Mouse (Mus musculus): Measurements from ENCODE around the gene Pde7b. TPM values are rescaled to one million over a fixed set of nuclear protein-coding genes. Genes with fewer than 3 reads are reported as not detected.

Gene Pde7b
- polyA plus RNA-seq, 1 experiment from 2014 or later: 2.3 TPM

- Histone ChIP-seq H3K4me2 (replicated peaks; ENCODE audit: low read depth) (no peak overlapping the region), H3K9me3 (ENCODE audit: control insufficient read depth, low read length) (no peaks in the 10 kb centered on the region), H3K4me3 (ENCODE audit: low read depth, low read length) (no peak overlapping the region), H3K36me3 (ENCODE audit: control insufficient read depth, insufficient read depth, low read length) (no peaks in the 10 kb centered on the region), H3K27ac (replicated peaks) (no peak overlapping the region), H3K4me1 (replicated peaks; ENCODE audit: control insufficient read depth, insufficient read depth) (no peaks in the 10 kb centered on the region), H3K27me3 (ENCODE audit: control insufficient read depth, insufficient read depth, low read length) (no peaks in the 10 kb centered on the region), H3K9ac (ENCODE audit: low read length) (no peak overlapping the region)
- TF ChIP-seq CTCF (IDR thresholded peaks at IDR 0.05; ENCODE audit: low read depth) (no peak), EP300 (optimal IDR thresholded peaks at IDR 0.05) (no peak)
- DNase-seq (ENCODE audit: low spot score) (no peak), ATAC-seq (ENCODE audit: low FRiP score, low TSS enrichment) (no peak)
- 57% methylated on average over 4 of the region's 4 CpGs for WGBS
These were observed 56.3 kb downstream of the Pde7b start for GRCm38 (mm10) chr10:20668577-20668976.

GRCm38 (mm10) chr10:20666655-20667054 lies 58.2 kb downstream of the Pde7b start:
- Histone ChIP-seq H3K27ac (replicated peaks) (no peak overlapping the region), H3K9ac (ENCODE audit: low read length) (no peak overlapping the region), H3K36me3 (ENCODE audit: control insufficient read depth, insufficient read depth, low read length) (no peaks in the 10 kb centered on the region), H3K4me2 (replicated peaks; ENCODE audit: low read depth) (no peak overlapping the region), H3K4me3 (ENCODE audit: low read depth, low read length) (no peak overlapping the region), H3K27me3 (ENCODE audit: control insufficient read depth, insufficient read depth, low read length) (no peaks in the 10 kb centered on the region), H3K4me1 (replicated peaks; ENCODE audit: control insufficient read depth, insufficient read depth) (no peaks in the 10 kb centered on the region), H3K9me3 (ENCODE audit: control insufficient read depth, low read length) (no peaks in the 10 kb centered on the region)
- 51% methylated on average over 2 of the region's 2 CpGs for WGBS
- no peak for DNase-seq (ENCODE audit: low spot score)
- ATAC-seq (ENCODE audit: low FRiP score, low TSS enrichment): no peak
- TF ChIP-seq CTCF (IDR thresholded peaks at IDR 0.05; ENCODE audit: low read depth) (no peak), EP300 (optimal IDR thresholded peaks at IDR 0.05) (no peak)

GRCm38 (mm10) chr10:20662951-20663350 lies 61.9 kb downstream of the Pde7b start:
- WGBS: 62% methylated on average over 7 of the region's 7 CpGs
- Histone ChIP-seq H3K4me2 (replicated peaks; ENCODE audit: low read depth) (no peak overlapping the region), H3K36me3 (ENCODE audit: control insufficient read depth, insufficient read depth, low read length) (no peaks in the 10 kb centered on the region), H3K4me1 (replicated peaks; ENCODE audit: control insufficient read depth, insufficient read depth) (no peaks in the 10 kb centered on the region), H3K27ac (replicated peaks) (no peak overlapping the region), H3K4me3 (ENCODE audit: low read depth, low read length) (no peak overlapping the region), H3K9me3 (ENCODE audit: control insufficient read depth, low read length) (no peaks in the 10 kb centered on the region), H3K9ac (ENCODE audit: low read length) (no peak overlapping the region), H3K27me3 (ENCODE audit: control insufficient read depth, insufficient read depth, low read length) (no peaks in the 10 kb centered on the region)
- no peak for DNase-seq (ENCODE audit: low spot score)
- no peak for ATAC-seq (ENCODE audit: low FRiP score, low TSS enrichment)
- TF ChIP-seq EP300 (optimal IDR thresholded peaks at IDR 0.05): no peak
- TF ChIP-seq CTCF (IDR thresholded peaks at IDR 0.05; ENCODE audit: low read depth): no peak

- no peak overlapping the region for H3K9ac ChIP-seq (ENCODE audit: low read length)
- peaks cover 2% of the 10 kb centered on the region; the same call in 1 of the 2 replicates for H3K4me1 ChIP-seq (replicated peaks; ENCODE audit: control insufficient read depth, insufficient read depth)
- ATAC-seq (ENCODE audit: low FRiP score, low TSS enrichment) (no peak), DNase-seq (ENCODE audit: low spot score) (no peak)
- WGBS: 84% methylated on average over 5 of the region's 5 CpGs
- TF ChIP-seq EP300 (optimal IDR thresholded peaks at IDR 0.05) (no peak), CTCF (IDR thresholded peaks at IDR 0.05; ENCODE audit: low read depth) (no peak)
- H3K27me3 ChIP-seq (ENCODE audit: control insufficient read depth, insufficient read depth, low read length): no peaks in the 10 kb centered on the region
- no peak overlapping the region for H3K4me2 ChIP-seq (replicated peaks; ENCODE audit: low read depth)
- H3K9me3 ChIP-seq (ENCODE audit: control insufficient read depth, low read length): no peaks in the 10 kb centered on the region
- H3K4me3 ChIP-seq (ENCODE audit: low read depth, low read length): no peak overlapping the region
- H3K27ac ChIP-seq (replicated peaks): no peak overlapping the region
- no peaks in the 10 kb centered on the region for H3K36me3 ChIP-seq (ENCODE audit: control insufficient read depth, insufficient read depth, low read length)
These were observed 63.2 kb downstream of the Pde7b start for GRCm38 (mm10) chr10:20661684-20662083.

DNA sequence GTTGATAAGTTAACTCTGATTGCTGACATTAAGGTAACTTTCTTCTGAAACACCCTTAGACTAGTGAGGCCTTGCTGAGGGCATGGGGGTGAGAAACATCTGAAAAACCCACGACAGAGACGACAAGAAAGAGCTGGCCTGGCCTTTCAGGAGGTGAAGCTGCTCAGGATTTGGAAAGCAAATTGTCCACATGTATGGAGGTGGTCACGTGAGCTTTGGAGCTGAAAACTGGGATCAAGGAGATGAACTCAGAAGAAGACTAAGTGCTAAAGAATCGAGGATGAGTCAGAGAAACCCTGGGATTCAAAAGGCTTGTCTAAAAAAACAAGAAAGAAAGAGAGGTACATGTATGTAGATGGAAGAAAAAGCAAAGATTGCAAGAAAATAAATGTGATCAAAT lies 65.2 kb downstream of the Pde7b start:
- DNase-seq (ENCODE audit: low spot score) (no peak), ATAC-seq (ENCODE audit: low FRiP score, low TSS enrichment) (no peak)
- Histone ChIP-seq H3K27ac (replicated peaks) (no peak overlapping the region), H3K4me3 (ENCODE audit: low read depth, low read length) (no peak overlapping the region), H3K4me1 (replicated peaks; ENCODE audit: control insufficient read depth, insufficient read depth) (peaks cover 2% of the 10 kb centered on the region; the same call in 1 of the 2 replicates), H3K36me3 (ENCODE audit: control insufficient read depth, insufficient read depth, low read length) (no peaks in the 10 kb centered on the region), H3K9ac (ENCODE audit: low read length) (no peak overlapping the region), H3K9me3 (ENCODE audit: control insufficient read depth, low read length) (no peaks in the 10 kb centered on the region), H3K4me2 (replicated peaks; ENCODE audit: low read depth) (no peak overlapping the region), H3K27me3 (ENCODE audit: control insufficient read depth, insufficient read depth, low read length) (no peaks in the 10 kb centered on the region)
- TF ChIP-seq CTCF (IDR thresholded peaks at IDR 0.05; ENCODE audit: low read depth) (no peak), EP300 (optimal IDR thresholded peaks at IDR 0.05) (no peak)
- 70% methylated on average over 4 of the region's 4 CpGs for WGBS

GRCm38 (mm10) chr10:20659268-20659667 lies 65.6 kb downstream of the Pde7b start:
- TF ChIP-seq CTCF (IDR thresholded peaks at IDR 0.05; ENCODE audit: low read depth): no peak
- Histone ChIP-seq H3K4me1 (replicated peaks; ENCODE audit: control insufficient read depth, insufficient read depth) (peaks cover 2% of the 10 kb centered on the region; the same call in 1 of the 2 replicates), H3K36me3 (ENCODE audit: control insufficient read depth, insufficient read depth, low read length) (no peaks in the 10 kb centered on the region), H3K4me3 (ENCODE audit: low read depth, low read length) (no peak overlapping the region), H3K9ac (ENCODE audit: low read length) (no peak overlapping the region), H3K4me2 (replicated peaks; ENCODE audit: low read depth) (no peak overlapping the region), H3K9me3 (ENCODE audit: control insufficient read depth, low read length) (no peaks in the 10 kb centered on the region), H3K27ac (replicated peaks) (no peak overlapping the region), H3K27me3 (ENCODE audit: control insufficient read depth, insufficient read depth, low read length) (no peaks in the 10 kb centered on the region)
- ATAC-seq (ENCODE audit: low FRiP score, low TSS enrichment) (no peak), DNase-seq (ENCODE audit: low spot score) (no peak)
- WGBS: 72% methylated on average over 7 of the region's 7 CpGs
